Mouse (Mus musculus): ENCODE data around the gene Gm4779. TPM values are rescaled to one million over a fixed set of nuclear protein-coding genes. Genes with fewer than 3 reads are reported as not detected.
"Not testable (repeated sequence)": the region's sequence is repeated elsewhere in the genome, so short reads cannot be mapped to it uniquely, and the experiment has no call there.

Gene Gm4779
- not detected in 2 replicates for polyA plus RNA-seq (2014; fragmentation: Nextera tagmentation; extraction: Ambion mirVana)

DNA sequence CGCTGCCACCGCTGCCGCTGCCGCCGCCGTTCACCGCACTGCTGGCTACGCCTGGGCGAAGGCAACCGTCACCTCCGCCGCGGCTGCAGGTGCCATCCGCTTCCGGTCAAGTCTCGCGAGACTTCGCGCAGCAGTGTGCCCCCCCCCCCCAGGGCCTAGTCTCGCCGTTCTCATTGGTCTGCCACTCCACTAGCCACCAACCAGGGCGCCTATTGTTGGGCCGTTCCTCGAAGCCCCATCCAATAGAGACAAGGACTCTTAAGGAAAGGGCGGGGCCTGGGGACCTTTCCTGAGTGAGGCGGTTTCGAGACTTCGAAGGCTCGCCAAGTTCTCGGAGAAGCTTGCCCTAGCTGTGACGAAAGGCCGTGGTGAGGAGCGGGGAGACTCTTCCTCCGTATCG lies at the start of gene Gm4779, which contains the start of gene 8030474K03Rik:
Gm4779 (minus strand) TSS at position 82 of the 400 bp plus-strand sequence.
8030474K03Rik (plus strand) TSS at position 315 of the 400 bp plus-strand sequence.
- no peaks in the 10 kb centered on the region for H3K9me3 ChIP-seq (ENCODE audit: control insufficient read depth, low read length)
- no peak for ATAC-seq (ENCODE audit: low read depth)
- H3K9ac ChIP-seq (replicated peaks; ENCODE audit: low read depth, low read length), result no peak within 1 kb of the TSS
- H3K36me3 ChIP-seq (ENCODE audit: control insufficient read depth, insufficient read depth, low read length), result no peaks in the 10 kb centered on the region
- H3K4me2 ChIP-seq (ENCODE audit: low read depth, low read length), result no peak within 1 kb of the TSS
- H3K4me1 ChIP-seq (ENCODE audit: control insufficient read depth, insufficient read depth, low read length), result no peaks in the 10 kb centered on the region
- no peak within 1 kb of the TSS for H3K4me3 ChIP-seq (ENCODE audit: low read depth, low read length)
- H3K27ac ChIP-seq (ENCODE audit: low read depth, low read length), result no peak within 1 kb of the TSS
- no peaks in the 10 kb centered on the region for H3K27me3 ChIP-seq (ENCODE audit: control insufficient read depth, insufficient read depth, low read length)
- 93% methylated on average over 34 of the region's 35 CpGs for WGBS

GRCm38 (mm10) chrX:101819980-101820379 lies 25.8 kb upstream of the Gm4779 start:
- H3K4me2 ChIP-seq (ENCODE audit: low read depth, low read length); H3K36me3 ChIP-seq (ENCODE audit: control insufficient read depth, insufficient read depth, low read length); H3K27ac ChIP-seq (ENCODE audit: low read depth, low read length); H3K4me3 ChIP-seq (ENCODE audit: low read depth, low read length); ATAC-seq (ENCODE audit: low read depth); H3K9ac ChIP-seq (replicated peaks; ENCODE audit: low read depth, low read length); H3K9me3 ChIP-seq (ENCODE audit: control insufficient read depth, low read length); H3K27me3 ChIP-seq (ENCODE audit: control insufficient read depth, insufficient read depth, low read length); H3K4me1 ChIP-seq (ENCODE audit: control insufficient read depth, insufficient read depth, low read length): not testable (repeated sequence)

DNA sequence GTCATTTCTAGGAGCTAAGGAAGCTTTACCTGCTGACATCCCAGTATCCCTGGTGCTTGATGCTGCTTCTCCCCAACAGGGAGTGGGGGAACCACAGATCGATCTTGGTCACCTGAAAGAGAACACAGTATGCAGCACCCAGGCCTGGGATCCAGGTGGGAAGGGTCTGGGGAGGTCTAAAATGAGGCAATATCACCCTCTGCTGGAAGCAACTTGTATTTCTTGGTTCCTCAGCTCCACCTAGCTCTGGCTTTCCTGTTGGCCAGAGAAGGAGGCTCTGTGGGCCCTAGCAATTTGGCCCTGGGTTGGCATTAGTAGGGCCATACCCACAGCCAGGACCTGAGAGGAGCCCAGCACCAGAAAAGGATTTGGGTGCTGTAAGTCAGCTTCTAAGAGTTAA lies 24.9 kb upstream of the Gm4779 start:
- ATAC-seq (ENCODE audit: low read depth), result no peak
- WGBS, result 75% methylated on average over 1 of the region's 1 CpGs

DNA sequence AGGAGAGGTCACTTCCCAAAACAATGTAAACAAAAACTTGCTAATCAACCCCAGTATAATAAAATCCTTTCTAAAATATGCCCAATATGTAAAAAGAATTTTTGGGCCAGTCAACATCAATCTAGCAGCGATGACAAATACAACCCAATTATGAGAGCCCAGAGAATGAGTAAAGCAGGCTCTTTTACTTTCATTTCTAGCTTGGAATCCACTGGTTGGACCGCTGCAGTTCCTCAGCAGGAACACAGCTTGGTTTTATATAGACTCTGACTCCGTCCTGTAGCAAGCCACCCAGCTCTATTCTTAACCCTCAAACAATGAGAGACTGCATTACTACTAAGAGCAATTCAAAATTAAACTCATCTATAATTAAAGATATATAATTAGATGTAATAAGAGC lies 17.5 kb upstream of the Gm4779 start:
- no peaks in the 10 kb centered on the region for H3K36me3 ChIP-seq (ENCODE audit: control insufficient read depth, insufficient read depth, low read length)
- WGBS, result 63% methylated on average over 3 of the region's 3 CpGs
- H3K4me2 ChIP-seq (ENCODE audit: low read depth, low read length), result no peak overlapping the region
- no peaks in the 10 kb centered on the region for H3K9me3 ChIP-seq (ENCODE audit: control insufficient read depth, low read length)
- no peak overlapping the region for H3K9ac ChIP-seq (replicated peaks; ENCODE audit: low read depth, low read length)
- H3K27me3 ChIP-seq (ENCODE audit: control insufficient read depth, insufficient read depth, low read length), result no peaks in the 10 kb centered on the region
- H3K4me3 ChIP-seq (ENCODE audit: low read depth, low read length), result no peak overlapping the region
- no peaks in the 10 kb centered on the region for H3K4me1 ChIP-seq (ENCODE audit: control insufficient read depth, insufficient read depth, low read length)
- H3K27ac ChIP-seq (ENCODE audit: low read depth, low read length), result no peak overlapping the region
- ATAC-seq (ENCODE audit: low read depth), result no peak

More for the DNA sequence above, 24.9 kb upstream of the Gm4779 start:
- Histone ChIP-seq H3K4me2 (ENCODE audit: low read depth, low read length) (no peak overlapping the region), H3K4me3 (ENCODE audit: low read depth, low read length) (no peak overlapping the region), H3K36me3 (ENCODE audit: control insufficient read depth, insufficient read depth, low read length) (no peaks in the 10 kb centered on the region), H3K27ac (ENCODE audit: low read depth, low read length) (no peak overlapping the region), H3K9me3 (ENCODE audit: control insufficient read depth, low read length) (no peaks in the 10 kb centered on the region), H3K27me3 (ENCODE audit: control insufficient read depth, insufficient read depth, low read length) (no peaks in the 10 kb centered on the region), H3K9ac (replicated peaks; ENCODE audit: low read depth, low read length) (no peak overlapping the region), H3K4me1 (ENCODE audit: control insufficient read depth, insufficient read depth, low read length) (no peaks in the 10 kb centered on the region)

DNA sequence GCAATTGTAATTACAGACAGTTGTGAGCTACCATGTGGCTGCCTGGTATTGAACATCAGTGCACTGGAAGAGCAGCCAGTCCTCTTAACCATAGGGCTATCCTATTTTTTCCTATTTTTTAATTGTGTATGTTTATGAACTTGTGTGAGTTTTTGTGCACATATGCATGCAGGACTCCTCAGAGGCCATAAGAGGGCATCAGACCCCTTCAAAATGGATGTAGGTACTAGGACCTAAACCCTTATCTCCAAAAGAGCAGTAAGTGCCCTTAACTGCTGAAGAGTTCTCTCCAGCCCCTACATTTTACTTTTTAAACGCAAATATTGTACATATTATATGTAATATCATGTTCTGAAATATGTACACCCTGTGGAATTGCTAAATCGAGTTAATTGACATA lies 11.3 kb upstream of the Gm4779 start:
- H3K9ac ChIP-seq (replicated peaks; ENCODE audit: low read depth, low read length), result no peak overlapping the region
- H3K27me3 ChIP-seq (ENCODE audit: control insufficient read depth, insufficient read depth, low read length), result no peaks in the 10 kb centered on the region
- 37% methylated on average over 2 of the region's 2 CpGs for WGBS
- H3K36me3 ChIP-seq (ENCODE audit: control insufficient read depth, insufficient read depth, low read length), result no peaks in the 10 kb centered on the region
- H3K4me2 ChIP-seq (ENCODE audit: low read depth, low read length), result no peak overlapping the region
- ATAC-seq (ENCODE audit: low read depth), result no peak
- no peaks in the 10 kb centered on the region for H3K9me3 ChIP-seq (ENCODE audit: control insufficient read depth, low read length)
- no peaks in the 10 kb centered on the region for H3K4me1 ChIP-seq (ENCODE audit: control insufficient read depth, insufficient read depth, low read length)
- no peak overlapping the region for H3K4me3 ChIP-seq (ENCODE audit: low read depth, low read length)
- H3K27ac ChIP-seq (ENCODE audit: low read depth, low read length), result no peak overlapping the region

DNA sequence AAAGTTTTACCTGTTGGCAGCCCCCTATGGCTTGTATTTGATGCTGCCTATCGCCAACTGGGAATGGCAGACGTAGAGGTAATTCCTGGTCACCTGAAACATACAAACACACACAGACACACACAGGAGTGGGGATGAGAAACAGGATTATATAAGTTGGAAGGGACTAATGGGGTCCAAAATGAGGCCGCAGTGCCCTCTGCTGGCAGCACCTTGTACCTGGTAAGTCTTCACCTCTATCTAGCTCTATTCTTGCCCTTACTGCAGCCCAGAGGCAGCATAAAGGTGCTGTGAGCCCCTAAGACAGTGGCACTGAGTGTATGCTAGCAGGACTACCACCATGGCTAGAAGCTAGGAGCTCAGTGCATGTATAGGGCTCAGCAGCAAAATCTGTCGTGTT lies 2.7 kb downstream of the Gm4779 start:
- H3K4me3 ChIP-seq (ENCODE audit: low read depth, low read length), result no peak overlapping the region
- WGBS, result 43% methylated on average over 4 of the region's 4 CpGs
- no peaks in the 10 kb centered on the region for H3K4me1 ChIP-seq (ENCODE audit: control insufficient read depth, insufficient read depth, low read length)
- peak; percentile 70; the same call in 1 of the 2 replicates for ATAC-seq (ENCODE audit: low read depth)
- H3K4me2 ChIP-seq (ENCODE audit: low read depth, low read length), result no peak overlapping the region
- no peak overlapping the region for H3K27ac ChIP-seq (ENCODE audit: low read depth, low read length)
- no peak overlapping the region for H3K9ac ChIP-seq (replicated peaks; ENCODE audit: low read depth, low read length)
- no peaks in the 10 kb centered on the region for H3K27me3 ChIP-seq (ENCODE audit: control insufficient read depth, insufficient read depth, low read length)
- no peaks in the 10 kb centered on the region for H3K36me3 ChIP-seq (ENCODE audit: control insufficient read depth, insufficient read depth, low read length)
- no peaks in the 10 kb centered on the region for H3K9me3 ChIP-seq (ENCODE audit: control insufficient read depth, low read length)

- no peak for ATAC-seq (ENCODE audit: low read depth)
Measured at GRCm38 (mm10) chrX:101772035-101772434, 22.2 kb downstream of the Gm4779 start.

GRCm38 (mm10) chrX:101770307-101770706 lies 23.9 kb downstream of the Gm4779 start:
- Histone ChIP-seq H3K27ac (ENCODE audit: low read depth, low read length) (no peak overlapping the region), H3K4me3 (ENCODE audit: low read depth, low read length) (no peak overlapping the region), H3K27me3 (ENCODE audit: control insufficient read depth, insufficient read depth, low read length) (no peaks in the 10 kb centered on the region), H3K4me1 (ENCODE audit: control insufficient read depth, insufficient read depth, low read length) (no peaks in the 10 kb centered on the region), H3K36me3 (ENCODE audit: control insufficient read depth, insufficient read depth, low read length) (no peaks in the 10 kb centered on the region), H3K9ac (replicated peaks; ENCODE audit: low read depth, low read length) (no peak overlapping the region), H3K9me3 (ENCODE audit: control insufficient read depth, low read length) (no peaks in the 10 kb centered on the region), H3K4me2 (ENCODE audit: low read depth, low read length) (no peak overlapping the region)
- WGBS, result 76% methylated on average over 3 of the region's 3 CpGs
- ATAC-seq (ENCODE audit: low read depth), result no peak

More at GRCm38 (mm10) chrX:101772035-101772434, 22.2 kb downstream of the Gm4779 start:
- Histone ChIP-seq H3K27me3 (ENCODE audit: control insufficient read depth, insufficient read depth, low read length) (no peaks in the 10 kb centered on the region), H3K9me3 (ENCODE audit: control insufficient read depth, low read length) (no peaks in the 10 kb centered on the region), H3K4me1 (ENCODE audit: control insufficient read depth, insufficient read depth, low read length) (no peaks in the 10 kb centered on the region), H3K27ac (ENCODE audit: low read depth, low read length) (no peak overlapping the region), H3K9ac (replicated peaks; ENCODE audit: low read depth, low read length) (no peak overlapping the region), H3K4me3 (ENCODE audit: low read depth, low read length) (no peak overlapping the region), H3K36me3 (ENCODE audit: control insufficient read depth, insufficient read depth, low read length) (no peaks in the 10 kb centered on the region), H3K4me2 (ENCODE audit: low read depth, low read length) (no peak overlapping the region)
- 49% methylated on average over 5 of the region's 5 CpGs for WGBS

DNA sequence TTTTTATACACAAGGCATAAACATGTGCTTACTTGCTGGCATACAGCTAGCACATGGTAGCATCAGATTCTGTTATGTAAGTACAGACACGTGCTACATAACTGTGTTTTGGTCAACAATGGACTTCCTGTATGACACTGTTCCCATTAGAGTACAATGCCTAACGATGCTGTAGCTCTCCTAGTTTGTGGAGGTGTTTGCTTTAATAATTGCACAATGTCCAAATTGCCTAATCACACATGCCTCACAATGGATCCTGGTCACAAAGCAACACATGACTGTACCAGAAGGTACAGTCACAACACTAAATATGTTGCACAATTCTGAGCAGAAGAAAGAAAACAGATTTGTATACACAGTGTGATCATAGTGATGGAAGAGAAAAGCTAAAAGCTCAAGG lies 24.7 kb downstream of the Gm4779 start:
- Histone ChIP-seq H3K27ac (ENCODE audit: low read depth, low read length) (no peak overlapping the region), H3K36me3 (ENCODE audit: control insufficient read depth, insufficient read depth, low read length) (no peaks in the 10 kb centered on the region), H3K4me1 (ENCODE audit: control insufficient read depth, insufficient read depth, low read length) (no peaks in the 10 kb centered on the region), H3K27me3 (ENCODE audit: control insufficient read depth, insufficient read depth, low read length) (no peaks in the 10 kb centered on the region), H3K9ac (replicated peaks; ENCODE audit: low read depth, low read length) (no peak overlapping the region), H3K9me3 (ENCODE audit: control insufficient read depth, low read length) (no peaks in the 10 kb centered on the region), H3K4me3 (ENCODE audit: low read depth, low read length) (no peak overlapping the region), H3K4me2 (ENCODE audit: low read depth, low read length) (no peak overlapping the region)
- no peak for ATAC-seq (ENCODE audit: low read depth)
- WGBS, result 72% methylated on average over 2 of the region's 2 CpGs
